Mouse (Mus musculus) WW6 (cell line): ENCODE data around the gene Upk3bl.
A peak's percentile ranks its signal among the peaks of the same experiment; 100 is the strongest.
"Not testable (repeated sequence)": the region's sequence is repeated elsewhere in the genome, so short reads cannot be mapped to it uniquely, and the experiment has no call there.

Experiments
- DNase-seq: peaks from one replicate; pipeline ENCODE4 v3.0.0-alpha.2; 2013; ENCODE audit warnings: low read depth, low spot score

Upk3bl gene

DNA sequence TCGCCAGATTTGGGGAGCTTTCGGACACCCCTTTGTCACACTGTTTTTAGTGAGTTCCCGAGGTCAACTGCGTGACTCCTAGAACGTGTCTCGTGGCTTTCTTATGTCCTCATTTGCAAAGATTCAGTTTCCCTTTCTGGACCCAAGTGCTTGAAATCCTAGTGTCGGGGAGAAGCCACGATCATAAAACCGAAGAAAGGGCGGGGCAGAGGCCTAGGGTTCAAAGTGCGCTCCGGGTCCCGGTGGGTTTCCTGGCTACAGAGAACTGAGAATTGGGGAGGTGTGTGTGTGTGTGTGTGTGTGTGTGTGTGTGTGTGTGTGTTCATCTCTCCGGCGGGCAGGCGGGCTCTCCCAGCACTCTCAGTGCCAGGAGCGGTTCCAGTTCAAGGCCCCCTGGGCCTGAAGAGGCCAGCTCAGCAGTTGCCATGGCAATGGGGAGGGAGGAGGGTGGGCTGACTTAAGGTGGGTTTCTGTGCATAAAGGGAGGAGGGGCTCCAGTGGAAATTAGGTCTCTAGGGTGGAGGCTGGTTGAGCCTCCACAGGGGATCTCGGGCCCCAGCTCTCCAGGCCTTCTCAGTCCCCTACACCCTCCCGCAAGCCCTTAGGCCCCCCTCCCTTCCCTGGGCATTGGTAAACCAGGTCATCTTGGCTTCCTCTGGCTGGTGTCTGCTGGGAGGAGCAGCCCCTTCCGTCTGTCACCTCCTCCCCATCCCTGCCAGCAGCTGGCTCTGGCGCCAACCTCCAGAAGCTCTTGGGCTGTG lies 30.8 kb downstream of the Upk3bl start:
- no peak for DNase-seq

DNA sequence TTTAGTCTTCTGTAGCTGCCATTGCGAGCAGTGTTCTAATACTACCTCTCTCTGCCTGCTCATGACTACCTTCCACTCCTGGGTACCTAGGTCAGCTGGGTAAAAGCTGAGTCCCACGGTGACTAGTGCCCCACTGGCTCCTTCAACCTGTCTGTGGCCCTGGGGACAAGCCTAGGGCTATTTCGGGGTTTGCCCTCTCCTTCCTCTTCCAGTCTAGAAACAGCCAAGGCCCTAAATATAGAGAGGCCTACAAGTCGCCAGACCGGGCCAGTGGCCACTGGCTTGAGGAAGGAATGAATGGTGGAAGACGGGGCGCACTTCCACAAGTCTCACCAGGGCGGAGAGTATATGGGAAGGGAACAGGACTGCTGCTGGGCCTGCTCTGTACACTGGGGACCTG lies 32.0 kb downstream of the Upk3bl start:
- DNase-seq = no peak

DNA sequence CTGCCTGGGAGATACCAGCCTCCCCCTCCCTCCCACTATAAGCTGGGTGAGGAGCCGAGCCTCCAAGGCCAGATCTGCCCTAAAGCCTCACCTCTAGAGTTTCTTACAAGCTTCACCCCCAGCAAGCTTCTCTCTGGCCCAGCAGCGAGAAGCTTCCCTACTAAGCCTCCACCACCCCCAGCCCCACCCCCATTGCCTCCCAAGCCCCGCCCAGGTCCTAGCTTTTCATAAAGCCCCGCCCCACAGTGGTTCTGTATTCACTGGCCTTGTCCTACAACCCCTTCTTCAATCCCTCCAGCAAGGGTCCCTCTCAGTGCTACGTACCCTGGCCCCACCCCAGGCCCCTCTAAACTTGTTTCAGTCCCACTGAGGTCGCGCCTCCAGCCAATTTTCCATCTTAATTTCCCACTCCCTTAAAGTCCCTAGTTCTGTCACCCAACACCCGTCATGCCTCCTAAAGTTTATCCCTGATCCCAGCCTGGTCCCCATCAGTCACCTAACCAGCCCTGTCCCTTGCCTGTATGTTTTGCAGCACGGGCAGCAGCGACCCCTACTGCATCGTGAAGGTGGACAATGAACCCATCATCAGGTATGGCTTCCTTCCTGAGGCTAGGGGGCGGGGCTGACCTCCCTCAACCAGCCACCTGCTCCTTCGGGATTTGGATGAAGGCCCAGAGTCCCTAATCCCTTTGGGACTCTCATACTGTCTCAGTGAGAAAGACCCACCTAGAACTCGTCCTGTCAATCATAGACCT lies 34.7 kb downstream of the Upk3bl start:
- DNase-seq = no peak

DNA sequence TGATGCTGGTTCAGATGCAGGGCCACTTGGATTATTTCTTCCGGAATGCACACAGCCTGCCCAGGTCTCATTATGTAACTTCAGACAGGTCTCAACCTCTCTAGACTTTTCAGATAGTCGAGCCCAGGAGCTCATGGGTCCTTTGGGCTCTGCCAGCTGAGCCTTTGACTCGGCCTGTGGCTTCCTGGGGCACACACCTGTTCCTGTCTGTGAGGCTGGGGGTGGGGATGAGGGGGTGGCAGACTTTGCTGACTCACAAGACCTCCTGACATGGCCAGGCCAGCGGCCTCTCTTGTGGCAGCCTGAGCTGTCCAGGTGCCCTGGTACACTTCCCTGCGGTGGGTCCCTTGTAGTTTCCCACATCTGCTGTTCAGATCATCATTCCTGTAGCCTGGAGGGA lies 37.6 kb downstream of the Upk3bl start:
- no peak for DNase-seq

DNA sequence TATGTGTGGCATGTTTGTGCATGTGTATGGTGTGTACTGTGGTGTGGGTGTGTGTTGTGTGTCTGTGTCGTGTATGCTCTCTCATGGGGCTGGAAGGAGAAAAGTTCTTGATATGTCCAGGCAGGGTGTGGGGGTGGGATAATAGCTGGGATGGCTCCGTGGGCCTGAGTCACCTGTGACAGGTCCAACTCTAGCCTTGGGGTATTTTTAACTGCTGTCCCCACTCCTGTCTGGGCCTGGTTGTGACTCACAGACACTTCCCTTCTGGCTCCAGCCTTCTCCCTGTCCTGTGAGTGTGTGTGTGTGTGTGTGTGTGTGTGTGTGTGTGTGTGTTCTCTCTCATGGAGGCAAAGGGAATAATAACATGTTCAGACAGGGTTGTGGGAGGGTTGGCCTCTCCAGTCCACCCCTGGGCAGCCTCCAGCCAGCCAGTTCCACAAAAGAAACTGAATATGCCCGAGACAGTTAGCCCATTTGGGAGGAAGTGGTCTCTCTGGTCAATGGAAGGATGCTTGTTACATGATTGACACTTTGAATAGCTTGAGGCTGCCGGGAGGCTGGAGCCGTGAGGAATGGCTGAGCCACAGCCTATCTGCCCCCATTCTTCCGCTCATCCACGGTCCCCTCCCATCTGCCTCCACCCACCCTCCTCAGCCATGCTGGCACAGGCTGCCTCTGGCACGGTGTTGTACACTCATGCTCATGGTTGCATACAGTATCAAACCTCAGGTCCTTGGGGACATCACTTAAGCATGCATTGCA lies 40.1 kb downstream of the Upk3bl start:
- no peak for DNase-seq

DNA sequence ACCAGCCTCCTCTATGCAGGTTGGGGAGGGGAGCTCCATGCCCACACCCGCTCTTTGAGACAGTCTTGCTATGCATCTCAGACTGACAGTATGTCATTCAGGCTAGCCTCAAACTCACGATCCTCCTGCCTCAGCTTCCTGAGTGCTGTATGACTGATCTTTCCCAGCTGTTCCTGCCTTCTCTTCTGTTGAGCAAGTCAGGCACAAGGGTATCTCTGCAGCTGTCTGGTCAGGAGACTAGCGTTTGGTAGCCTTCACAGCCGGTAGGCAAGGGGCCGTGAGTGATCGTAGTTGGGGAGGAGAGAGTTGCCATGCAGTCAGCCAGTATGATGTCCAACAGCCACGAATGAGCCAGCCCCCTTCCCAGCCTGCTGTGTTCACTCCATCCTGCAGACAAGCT lies 40.8 kb downstream of the Upk3bl start:
- DNase-seq = no peak

DNA sequence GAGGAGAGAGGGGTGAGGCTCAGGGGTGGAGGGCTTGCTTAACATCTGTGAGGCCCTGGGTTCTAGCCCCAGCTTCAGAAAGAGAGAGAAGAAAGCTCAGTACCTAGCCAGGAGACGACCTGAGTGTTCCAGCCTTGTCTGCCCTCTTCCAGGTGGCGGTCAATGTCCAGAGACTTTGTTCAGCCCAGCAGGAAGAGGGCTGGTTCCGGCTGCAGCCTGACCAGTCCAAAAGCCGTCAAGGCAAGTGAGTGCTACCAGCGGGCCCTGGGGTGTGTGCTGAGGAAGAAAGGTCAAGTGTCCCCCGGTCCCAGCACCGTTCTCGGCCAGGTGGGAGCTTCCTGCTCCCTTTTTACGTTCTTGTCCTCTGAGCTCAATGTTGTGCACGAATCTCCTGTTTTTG lies 44.2 kb downstream of the Upk3bl start:
- DNase-seq = no peak

DNA sequence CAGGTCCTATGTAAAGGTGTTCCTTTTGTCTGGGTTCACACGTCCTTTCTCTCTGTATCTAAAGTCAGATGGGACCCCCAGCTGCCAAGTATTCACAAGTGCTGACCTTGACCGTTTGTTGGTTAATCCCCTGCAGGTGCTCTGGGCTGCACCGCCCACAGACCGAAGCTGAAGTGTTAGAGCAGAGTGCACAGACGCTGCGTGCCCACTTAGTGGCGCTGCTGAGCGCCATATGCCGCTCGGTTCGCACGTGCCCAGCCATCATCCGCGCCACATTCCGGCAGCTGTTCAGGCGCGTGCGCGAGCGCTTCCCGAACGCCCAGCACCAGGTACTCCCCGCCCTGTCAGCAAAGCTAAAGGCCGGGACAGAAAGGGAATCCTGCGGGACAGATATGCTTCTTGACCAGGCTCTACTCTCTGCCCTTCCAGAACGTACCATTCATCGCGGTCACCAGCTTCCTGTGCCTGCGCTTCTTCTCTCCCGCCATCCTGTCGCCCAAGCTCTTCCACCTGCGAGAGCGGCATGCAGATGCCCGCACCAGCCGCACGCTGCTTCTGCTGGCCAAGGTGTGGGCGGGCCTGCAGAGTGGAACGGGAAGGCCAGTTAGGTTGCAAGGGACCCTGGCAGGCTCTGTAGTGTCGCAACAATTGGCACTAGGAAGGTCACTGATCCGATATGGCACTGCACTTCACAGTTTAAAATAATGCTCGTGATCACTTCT lies 48.0 kb downstream of the Upk3bl start:
- DNase-seq = peak; percentile 92

DNA sequence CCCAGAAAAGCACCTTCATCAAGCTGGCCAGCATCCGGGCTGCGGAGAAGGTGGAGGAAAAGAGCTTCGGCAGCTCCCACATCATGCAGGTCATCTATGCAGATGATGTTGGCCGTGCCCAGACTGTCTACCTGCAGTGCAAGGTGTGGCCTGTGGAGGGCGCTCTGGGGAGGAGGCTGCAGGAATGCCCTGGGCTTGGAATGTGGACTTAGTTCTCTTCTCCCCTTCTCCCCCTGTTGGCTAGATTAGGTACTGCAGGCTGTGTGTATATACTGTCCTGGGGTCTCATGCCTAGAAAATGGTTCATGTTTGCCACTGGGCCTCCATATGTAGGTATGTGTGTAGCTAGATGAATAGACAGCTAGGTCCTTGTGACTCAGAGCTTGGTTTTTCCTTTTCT lies 50.2 kb downstream of the Upk3bl start:
- peak; percentile 82 for DNase-seq

DNA sequence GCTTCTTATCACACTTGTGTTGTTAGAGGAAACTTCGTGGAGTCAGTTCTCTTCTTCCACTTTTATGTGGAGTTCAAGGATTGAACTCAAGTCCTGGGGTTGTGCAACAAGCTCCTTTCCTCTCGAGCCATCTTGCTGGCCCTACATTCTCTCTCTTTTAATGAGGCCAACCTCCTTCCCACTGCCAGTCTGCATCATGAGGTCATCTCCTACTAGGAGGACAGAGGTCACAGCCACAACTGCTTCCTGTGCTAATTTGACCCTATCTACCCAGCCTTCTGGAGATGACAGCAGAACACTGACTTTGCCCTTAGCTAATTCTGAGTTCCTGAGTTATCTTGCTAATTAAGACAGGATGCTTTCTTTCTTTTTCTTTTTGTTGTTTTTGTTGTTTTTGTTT lies 54.2 kb downstream of the Upk3bl start:
- DNase-seq = no peak

DNA sequence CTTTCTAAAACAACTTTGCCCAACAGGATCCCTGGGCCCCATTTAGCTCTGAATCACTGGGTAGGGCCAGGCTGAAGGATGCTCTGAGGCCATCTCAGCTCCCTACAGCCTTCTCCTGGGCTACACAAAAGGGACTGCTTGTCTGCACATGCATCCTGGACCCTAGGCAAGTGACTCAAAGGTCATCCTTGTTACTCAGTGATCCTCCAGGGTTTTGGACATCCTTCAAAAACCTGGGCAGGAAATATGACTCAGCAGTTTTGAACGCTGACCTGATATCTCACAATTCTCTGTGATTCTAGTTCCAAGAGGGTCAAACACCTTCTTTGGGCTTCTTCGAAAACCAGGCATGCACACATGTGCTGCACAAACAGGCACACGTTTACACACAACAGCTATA lies 54.8 kb downstream of the Upk3bl start:
- no peak for DNase-seq

DNA sequence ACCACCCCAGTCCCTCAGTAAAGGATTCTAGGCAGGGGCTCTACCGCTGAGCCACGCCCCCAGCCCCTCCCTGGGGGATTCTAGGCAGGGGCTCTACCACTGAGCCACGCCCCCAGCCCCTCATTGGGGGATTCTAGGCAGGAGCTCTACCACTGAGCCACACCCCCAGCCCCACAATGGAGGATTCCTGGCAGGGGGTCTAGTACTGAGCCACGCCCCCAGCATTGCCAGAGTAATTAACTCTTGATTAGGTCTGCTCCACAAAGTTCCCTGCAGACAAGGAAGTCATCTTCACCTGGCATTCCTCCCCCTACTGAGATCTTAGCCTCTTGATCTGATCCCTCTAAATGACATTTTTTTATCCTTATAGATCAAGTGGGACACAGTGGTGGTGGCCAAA lies 59.3 kb downstream of the Upk3bl start:
- DNase-seq = not testable (repeated sequence)
